Mouse (Mus musculus) adrenal gland (tissue): ENCODE measurements around the gene Nrxn3.

Source experiments
- intact Hi-C: fragments of 180-260 bp; cut with DNase I; formaldehyde crosslinking; loops from one replicate; pipeline ENCODE4 v1.15.1; 2025

Nrxn3 gene

DNA sequence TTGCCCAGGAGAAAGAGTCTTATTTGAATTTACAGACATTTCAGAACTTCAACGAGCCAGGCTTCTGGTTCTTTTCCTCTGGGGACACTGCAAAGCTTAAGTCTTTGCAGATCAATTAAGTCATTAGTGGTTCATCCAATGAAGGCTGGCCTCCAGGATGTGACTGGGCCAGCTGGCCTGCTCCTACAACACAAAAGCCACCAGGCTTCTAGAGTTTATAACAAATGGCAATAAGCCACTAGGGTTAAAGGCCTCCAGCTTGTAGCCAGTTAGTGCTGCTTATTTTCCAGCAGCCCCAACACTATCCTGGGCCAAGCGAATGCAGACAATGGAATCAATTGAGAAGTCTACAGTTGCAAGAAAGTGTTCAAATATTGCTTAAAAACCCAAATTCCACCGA is 1304.3 kb downstream of the Nrxn3 start:
- intact Hi-C loops = no loop called here

DNA sequence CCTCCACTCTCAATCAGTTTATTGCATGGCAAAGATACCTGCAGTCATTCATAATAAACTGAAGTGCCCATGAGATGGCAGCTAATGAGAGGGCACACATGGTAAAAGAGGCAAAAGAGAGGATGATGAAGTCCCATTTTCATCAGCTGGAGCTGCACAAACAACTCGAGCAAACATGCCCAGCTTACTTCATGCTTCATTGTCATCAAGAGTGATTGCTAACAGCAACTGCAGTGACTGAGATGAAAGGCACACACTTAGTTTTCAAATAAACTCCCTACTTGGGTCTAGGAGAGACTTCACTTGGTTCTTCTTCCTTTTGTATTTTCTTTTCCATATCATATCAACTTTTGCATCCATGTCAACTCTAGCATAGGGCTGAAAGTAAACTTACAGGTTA is 1318.4 kb downstream of the Nrxn3 start:
- intact Hi-C loops = no loop called here

DNA sequence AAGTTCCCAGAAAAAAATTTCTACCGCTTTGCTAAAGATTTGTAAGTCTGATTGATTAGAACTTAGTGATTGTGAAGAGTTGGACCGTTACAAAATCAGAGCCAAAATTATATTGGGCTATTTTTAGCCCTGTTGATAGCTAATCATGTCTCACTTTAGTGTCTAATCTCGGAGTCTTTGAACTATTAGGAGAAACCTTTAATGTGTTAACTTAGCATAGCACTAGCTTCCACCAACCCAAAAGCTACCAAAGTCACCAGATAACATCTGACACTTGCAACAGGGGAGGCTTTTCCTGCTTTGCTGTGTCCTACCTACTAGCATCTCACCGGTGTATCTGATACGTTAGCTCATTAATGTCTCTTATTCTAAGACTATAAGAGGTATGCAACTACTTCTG is 1333.6 kb downstream of the Nrxn3 start:
- intact Hi-C loops = no loop called here

DNA sequence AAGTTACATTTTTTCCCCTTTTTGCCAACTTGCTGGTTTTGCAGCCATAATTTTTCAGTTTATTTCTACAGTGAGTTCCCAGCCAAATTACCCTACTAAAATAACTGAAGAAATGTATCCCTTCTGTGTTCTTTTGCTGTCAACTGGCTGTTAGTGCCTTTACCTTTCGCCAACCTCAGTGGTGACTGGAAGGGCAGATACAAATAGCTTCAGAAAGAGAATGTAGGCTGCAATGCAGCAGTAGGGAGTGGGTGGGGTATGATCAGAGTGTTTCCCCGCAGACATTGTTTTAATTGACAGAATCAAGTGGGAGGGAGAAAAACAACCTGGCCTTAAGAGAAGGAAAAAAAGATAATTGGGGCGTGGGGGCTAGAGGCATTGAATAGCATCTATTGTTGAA is 1337.1 kb downstream of the Nrxn3 start:
- intact Hi-C loops = no loop called here

DNA sequence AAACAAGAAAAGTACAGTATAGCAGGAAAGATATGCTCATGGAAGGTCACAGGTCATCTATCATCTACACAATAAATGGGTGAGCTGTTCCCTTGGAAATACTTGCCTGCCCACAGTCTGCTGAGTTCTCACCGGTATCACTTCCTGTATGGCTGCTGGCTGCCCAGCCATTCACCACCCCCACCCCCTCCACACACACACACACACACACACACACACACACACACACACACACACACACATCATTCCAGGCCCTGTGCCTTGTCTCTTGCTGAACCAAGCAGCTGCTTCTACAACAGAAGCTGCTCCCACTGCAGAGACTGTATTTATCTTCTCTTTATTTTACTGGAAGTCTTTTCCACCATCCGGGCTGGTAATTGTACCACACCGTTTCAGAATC is 1338.6 kb downstream of the Nrxn3 start:
- intact Hi-C loops = no loop called here

DNA sequence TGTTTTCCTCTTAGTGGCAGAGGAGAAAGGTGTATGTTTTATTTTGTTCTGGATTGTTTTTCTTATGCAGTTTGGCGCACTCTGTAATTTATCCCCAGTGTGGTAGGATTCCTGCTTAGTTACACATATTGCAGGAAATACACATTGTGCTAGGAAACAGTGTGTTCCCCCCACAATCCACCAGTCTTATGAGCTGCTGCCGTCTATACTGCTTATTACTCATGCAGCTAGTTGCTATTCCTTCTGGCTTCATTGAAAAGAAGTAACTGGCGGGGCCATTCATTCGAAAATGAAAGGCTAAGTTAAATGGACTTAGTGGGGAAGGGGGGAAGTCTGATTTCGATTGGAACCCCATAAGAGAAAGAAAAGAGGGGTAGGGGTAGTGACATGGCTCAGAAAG is 1339.5 kb downstream of the Nrxn3 start:
- intact Hi-C loops = no loop called here

DNA sequence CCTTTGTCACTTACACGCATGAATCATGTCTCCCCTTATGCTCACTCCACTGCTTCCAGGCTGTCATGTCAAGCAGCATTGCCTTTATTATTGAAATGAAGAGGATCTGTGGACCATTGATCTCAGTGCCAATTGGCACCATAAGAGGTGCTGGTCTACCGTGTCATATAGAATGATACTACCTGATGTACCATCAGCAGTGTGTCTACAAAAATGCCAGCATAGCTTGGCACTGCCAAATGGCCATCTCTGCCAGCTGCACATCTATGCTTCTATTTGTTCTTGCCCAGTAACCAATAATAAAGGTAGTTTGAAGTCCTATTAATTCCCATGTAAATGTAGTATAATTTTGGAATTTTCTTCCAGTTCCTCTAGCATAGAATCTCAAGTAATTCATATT is 1340.8 kb downstream of the Nrxn3 start:
- intact Hi-C loops = no loop called here

DNA sequence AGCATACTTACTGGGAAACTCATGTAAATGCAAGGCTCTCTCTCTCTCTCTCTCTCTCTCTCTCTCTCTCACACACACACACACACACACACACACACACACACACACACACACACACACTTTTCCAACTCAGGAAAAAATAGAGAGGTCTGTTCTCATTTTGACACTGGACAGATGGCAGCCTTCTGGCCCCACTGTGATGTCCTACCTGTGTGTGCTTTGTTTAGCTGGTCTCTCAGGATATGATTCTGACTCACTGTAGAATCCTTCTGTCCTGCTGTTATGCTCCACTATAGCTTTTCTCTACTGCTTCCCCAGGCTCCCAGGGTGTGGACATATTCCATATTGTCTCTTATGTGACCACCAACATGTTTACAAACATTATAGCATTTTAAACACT is 1363.2 kb downstream of the Nrxn3 start:
- intact Hi-C loops = no loop called here

DNA sequence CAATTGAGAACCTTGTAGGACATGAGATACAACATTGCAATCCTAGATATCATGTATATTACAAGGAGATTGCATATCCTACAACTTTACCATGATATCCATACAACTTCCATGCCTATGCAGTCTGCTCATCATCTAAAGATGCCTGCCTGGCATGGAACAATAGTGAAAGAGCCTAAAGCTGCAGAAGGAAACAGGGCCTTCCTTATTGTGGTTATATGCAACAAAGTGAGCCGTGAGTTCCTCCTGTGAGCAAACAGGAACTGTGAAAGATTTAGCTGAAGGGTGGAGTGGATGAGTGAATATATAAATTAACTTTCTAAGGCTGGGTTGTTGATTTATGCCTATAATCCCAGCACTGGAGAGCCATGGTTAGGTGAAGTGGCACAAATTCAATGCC is 1373.1 kb downstream of the Nrxn3 start:
- intact Hi-C loops = no loop called here

DNA sequence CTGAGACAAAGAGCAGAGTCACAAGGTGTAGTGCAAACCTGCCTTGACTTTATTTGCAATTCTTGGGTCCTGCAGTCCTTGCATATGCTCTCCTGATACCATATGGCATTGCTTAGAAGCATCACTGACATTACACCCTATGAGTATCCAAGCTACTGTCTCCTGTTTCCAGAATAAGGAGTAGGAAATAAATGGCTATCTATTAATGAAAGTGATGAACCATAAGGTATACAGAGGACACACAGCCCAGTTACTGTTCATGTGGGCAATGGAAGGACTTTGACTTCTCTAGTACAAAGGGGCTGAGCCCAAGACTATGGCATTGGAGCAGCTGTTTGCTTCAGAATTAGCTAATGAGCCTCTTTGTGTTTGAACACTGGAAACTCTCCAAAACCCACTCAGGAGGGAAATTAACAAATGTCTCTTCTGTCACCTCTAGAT is 1390.7 kb downstream of the Nrxn3 start:
- intact Hi-C loops = no loop called here

DNA sequence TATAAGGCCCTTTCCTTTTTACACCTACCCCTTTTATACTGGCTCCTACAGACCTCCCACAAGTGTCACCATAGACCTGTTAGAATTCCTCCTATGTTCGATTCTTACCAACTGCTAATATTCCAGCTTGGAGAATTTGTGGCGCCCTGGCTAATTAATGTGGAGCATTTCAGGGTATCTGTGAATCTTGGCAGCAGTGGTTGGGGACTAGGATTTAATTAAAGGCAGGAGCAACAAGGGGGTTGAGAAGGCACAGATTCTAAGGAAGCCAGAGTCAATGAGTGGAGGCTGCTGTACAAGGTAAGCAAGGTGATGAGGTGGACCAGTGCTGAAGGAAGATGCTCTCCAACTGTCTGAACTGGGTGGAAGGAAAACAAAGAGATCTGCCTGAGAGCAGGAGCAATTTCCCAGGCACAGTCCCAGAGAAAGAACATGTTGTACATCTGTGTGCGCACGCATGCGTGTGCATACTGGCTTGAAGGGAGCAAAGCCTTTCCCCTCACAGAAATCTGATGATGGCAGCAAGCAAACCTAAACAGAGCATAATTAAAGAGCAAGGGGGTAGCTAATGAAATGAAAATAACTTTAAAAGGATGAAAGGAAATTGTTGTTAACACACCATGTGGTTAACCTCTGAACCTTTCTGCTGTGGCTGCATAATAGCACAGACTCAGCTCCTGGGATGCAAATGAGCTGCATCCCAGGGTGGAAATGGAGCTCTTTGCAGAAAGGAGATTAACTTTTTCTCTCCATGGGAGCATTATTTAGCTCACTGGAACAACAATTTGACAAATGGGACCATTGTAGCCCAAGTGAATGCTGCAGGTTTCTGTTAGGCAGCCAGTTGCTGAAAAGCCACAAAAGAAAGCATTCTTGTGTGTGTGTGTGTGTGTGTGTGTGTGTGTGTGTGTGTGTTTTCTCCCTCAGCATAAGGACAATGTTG is 1409.5 kb downstream of the Nrxn3 start:
- intact Hi-C loops = no loop called here

DNA sequence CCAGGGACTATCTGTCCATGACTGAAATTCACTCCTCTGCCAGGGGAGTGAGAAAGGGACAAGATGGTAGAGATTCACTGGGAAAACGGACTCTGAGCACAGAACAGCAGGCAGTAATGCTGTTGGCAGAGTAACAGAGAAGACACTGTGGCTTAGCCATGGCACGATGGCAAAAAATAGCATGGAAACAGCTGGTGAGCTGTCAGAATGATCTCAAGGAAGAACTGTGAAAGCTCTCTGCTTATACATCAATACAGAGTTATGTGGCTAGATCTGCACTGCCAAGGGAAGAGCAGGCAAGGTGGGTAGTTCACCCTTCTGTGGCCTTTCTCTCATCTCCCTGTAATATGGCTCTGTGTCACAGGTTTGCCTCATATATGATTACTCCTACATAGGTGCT is 1419.3 kb downstream of the Nrxn3 start:
- intact Hi-C loops = no loop called here

DNA sequence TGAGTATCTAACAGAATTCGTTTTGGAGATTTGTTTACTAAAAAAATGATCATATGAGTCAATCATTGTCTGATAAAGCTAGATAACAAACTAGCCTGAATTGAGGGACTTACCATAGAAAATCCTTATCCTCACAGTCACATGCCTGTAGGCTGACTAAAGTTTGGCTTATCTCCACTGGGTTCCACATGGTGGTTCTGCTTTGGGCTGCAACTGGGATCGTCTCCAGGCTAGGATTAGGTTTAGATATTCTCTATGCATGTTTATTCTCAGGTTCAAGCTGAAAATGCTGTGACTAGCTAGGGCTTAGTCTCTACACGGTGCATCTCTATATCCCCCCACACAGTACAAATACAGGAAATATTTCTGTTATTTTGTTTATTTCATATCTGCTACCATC is 1421.6 kb downstream of the Nrxn3 start:
- intact Hi-C loops = no loop called here

DNA sequence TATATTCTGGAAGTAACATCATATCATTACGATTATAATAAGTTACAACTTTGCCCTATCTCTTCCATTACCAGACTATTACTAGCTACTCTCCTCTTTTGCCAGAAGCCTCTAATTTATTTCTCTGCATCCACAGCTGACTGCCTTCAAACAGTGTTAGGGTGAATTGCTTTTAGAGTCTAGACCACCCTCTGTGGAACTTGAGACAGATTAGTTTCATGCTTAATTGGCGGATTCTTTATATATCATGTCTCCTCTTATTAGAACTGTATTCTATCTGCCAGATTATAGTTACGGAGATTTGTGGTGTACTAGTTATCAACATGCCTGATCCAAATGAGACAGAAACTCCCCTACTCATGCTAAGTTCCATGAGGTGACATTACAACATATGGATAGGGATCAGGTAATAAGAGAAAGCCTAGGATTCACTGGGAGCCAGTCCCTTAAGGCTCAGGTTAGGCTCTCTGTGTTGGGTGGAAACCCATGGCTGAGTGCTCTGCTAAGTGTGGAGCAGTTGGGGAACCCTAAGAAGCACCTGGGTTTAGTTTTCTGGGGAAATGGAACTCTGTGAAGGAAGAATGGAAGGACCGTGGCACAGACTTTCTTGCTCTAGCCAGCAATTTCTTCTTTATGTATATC is 1435.6 kb downstream of the Nrxn3 start:
- intact Hi-C loops = no loop called here

DNA sequence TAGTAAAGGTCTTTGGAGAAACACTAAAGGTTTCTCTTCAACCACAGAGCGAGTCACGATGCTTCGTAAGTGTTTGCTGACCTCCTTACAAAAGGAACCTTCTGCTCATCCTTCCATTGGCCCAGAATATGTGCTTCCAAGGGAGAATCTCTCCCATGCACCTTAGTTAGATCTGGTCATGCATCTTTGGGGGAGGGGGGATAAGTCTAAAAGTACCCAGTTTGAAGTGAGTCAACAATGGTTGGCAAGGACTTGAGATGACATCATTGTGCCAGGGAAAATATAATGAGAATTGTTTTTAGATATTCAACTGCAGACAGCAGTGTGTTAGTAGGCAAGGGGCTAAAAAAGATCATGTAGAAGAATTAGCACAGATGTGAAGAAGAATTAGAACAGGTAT is 1437.2 kb downstream of the Nrxn3 start:
- intact Hi-C loops = no loop called here

DNA sequence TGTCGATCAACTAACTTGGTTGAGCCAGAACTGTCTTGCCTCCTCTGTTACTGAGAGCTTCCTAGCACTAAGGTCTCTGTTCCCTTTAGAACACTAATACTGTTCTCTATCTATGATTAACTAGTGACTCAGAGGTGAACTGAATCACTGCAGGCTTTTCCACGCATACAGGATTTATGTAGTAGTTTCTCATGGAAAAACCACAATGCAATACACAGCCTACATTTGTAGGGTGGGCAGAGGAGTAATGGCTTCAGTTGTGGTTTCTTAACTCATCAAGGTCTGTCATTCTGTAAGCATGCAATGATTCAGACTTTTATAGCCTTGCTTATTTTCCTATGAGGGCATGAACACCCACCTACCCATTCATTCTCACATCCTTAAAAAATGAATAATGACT is 1443.4 kb downstream of the Nrxn3 start:
- intact Hi-C loops = no loop called here

DNA sequence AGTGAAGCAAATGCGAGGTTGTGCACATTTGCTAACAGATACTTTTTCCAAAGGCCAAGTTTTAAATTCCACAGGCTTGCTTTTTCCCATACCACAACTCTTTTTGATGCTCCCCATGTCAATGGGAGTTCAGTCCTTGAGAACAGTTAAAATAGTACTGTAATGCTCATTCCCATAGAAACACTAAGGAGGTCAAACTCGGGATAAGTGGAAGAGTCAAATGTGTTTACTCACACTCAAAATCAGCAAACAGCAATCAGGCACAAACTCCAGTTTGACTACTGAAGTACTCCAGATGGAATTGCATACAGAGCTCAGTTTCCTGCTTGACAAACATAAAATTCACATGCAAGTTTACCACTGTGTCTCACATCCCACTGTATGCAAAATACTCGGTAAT is 1458.9 kb downstream of the Nrxn3 start:
- intact Hi-C loops = no loop called here

DNA sequence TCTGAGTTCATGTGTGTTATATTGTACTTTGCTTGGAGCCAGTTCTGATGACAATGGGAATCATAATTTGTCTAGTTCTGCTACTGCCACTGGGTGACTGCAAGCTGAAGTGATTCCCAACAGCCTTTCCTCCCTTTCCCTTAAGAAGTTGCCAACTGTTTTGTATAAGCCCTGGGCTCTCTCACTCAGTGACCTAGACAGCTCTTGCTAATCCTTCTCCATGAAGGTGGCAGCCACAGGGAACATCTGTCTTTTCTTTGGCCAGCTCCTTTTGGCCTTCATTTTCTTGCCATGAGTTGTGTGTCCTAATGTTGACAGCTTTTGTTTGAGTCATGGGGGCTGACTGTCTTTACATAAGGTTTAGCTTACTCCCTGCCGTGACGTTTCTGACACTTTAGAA is 1460.3 kb downstream of the Nrxn3 start:
- intact Hi-C loops = no loop called here

DNA sequence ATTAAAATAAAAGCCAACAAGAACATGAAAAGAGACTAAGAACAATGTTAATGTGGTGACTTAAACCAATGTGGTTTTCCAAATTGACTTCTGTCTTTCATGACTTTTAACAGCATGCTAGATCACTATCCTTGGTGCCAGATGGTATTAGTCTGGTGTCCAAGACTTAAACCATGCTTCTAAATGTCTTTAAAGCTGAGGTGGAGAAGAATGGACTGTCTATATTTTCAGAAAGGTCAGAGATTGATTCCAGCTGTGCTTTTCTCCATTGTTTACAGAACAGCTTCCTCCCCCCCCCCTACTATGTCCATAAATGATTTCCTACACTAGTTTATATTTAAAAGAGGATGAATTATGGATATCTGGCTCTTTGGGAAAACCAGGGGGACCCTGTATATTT is 1473.5 kb downstream of the Nrxn3 start:
- intact Hi-C loops = no loop called here

DNA sequence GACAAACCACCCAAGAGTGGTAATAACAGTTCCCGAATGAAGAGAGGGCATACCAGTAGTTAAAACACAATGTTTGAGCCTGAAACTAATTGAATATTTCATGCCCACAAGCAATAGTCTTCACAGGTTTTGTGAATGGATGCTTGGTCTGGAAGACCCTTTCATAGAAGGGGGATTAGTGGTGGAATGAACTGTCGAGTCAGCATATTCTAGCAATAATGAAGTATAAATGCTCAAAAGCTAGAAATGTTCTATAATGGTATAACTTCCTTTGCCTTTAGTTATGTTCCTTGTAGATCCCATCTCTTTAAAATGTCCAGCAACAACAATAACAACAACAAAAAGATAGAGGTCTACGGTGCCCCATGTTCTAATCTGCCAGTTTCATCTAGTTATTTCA is 1475.3 kb downstream of the Nrxn3 start:
- intact Hi-C loops = no loop called here

DNA sequence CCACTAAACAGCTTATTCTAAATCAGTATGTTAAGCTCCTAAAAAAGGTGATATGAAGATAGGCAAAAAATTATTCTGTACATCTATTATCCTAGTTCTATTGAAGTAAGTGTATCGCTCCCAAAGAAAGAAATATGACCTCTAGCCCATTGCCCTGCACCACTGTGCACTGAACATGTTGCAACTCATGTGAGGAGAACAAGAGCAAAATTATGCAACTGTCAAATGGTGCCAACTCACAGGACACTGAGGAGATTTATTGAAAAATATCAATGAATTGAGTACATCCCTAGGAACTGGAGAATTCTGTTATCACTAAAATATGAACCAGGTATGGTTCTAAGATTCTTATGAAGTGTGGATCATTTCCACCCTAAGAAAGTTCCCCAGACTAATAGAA is 1479.8 kb downstream of the Nrxn3 start:
- intact Hi-C loops = no loop called here

DNA sequence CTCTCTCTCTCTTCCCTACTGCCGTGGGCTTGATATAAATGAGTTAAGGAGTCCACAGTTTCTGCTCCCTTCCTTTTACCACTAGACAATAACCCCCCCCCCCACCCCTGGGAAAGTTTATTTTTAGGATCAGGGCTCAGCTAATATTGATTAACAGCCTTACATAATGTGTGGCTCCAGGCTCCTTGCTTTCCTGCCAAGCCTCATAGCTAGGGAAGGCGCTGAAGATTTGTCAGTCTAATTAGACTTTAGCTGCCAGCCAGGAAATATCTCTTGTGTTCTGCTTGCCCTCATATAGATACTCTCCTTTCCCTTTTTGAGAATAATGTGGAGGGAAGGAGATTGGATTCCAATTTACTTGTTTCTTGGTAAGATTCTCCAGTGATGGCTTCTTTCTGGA is 1488.7 kb downstream of the Nrxn3 start:
- intact Hi-C loops = no loop called here

DNA sequence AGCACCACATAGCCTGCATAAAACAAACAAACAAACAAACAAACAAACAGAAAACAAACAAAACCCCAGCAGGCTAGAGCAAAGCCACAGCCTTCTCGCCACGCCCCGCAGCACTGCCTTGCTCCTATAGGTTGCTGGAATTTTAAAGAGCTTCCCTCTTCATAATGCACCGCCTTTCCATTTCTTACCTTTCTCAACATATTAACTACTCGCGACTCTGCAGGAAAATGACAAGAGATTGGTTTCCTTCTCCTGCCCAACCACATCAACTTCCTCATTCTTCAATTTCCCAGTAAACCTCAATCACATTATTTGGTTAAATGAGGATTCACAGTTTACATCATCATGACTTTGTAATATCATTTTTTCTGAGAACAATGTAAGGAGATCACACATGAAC is 1494.4 kb downstream of the Nrxn3 start:
- intact Hi-C loops = no loop called here
